Mouse (Mus musculus) forebrain, embryonic 11.5 days (tissue): ENCODE data around the gene Pcp2. TPM values are rescaled to one million over a fixed set of nuclear protein-coding genes. Genes with fewer than 3 reads are reported as not detected.

ENCODE experiments used
- ATAC-seq: fragments of 200-750 bp; cut with Nextera tagmentation; replicated peaks from 2 replicates; pipeline ENCODE4 v1.8.0; 2017; ENCODE audit warnings: moderate TSS enrichment; ENCODE audit not compliant: low FRiP score
- DNase-seq: peaks from one replicate; pipeline ENCODE4 v3.0.0-alpha.2; 2017; ENCODE audit warnings: low spot score
- H3K27ac ChIP-seq: fragments of 300-500 bp; sonication (generic); 2 replicates; pipeline ENCODE4 v1.5.1; 2014; ENCODE audit warnings: low read depth, low read length
- H3K27me3 ChIP-seq: fragments of 300-500 bp; sonication (generic); 2 replicates; pipeline ENCODE4 v1.6.1; 2014; ENCODE audit warnings: mild to moderate bottlenecking, low read length, mixed read lengths; ENCODE audit not compliant: control insufficient read depth, insufficient read depth
- H3K36me3 ChIP-seq: fragments of 300-500 bp; sonication (generic); 2 replicates; pipeline ENCODE4 v1.6.1; 2014; ENCODE audit warnings: mild to moderate bottlenecking, low read length, moderate library complexity, mixed read lengths; ENCODE audit not compliant: control insufficient read depth, insufficient read depth
- H3K4me1 ChIP-seq: fragments of 300-500 bp; sonication (generic); replicated peaks from 2 replicates; pipeline ENCODE4 v1.6.1; 2014; ENCODE audit warnings: low read length, mixed read lengths; ENCODE audit not compliant: control insufficient read depth, insufficient read depth
- H3K4me2 ChIP-seq: fragments of 300-500 bp; sonication (generic); 2 replicates; pipeline ENCODE4 v1.6.1; 2014; ENCODE audit warnings: low read depth, mild to moderate bottlenecking, low read length, moderate library complexity, mixed read lengths; ENCODE audit not compliant: severe bottlenecking
- H3K4me3 ChIP-seq: fragments of 300-500 bp; sonication (generic); 2 replicates; pipeline ENCODE4 v1.5.1; 2014; ENCODE audit warnings: low read depth, low read length
- H3K9ac ChIP-seq: fragments of 300-500 bp; sonication (generic); 2 replicates; pipeline ENCODE4 v1.6.1; 2014; ENCODE audit warnings: low read length
- H3K9me3 ChIP-seq: fragments of 300-500 bp; sonication (generic); 2 replicates; pipeline ENCODE4 v1.6.1; 2016; ENCODE audit warnings: low read length, mixed read lengths; ENCODE audit not compliant: control insufficient read depth
- WGBS: fragments of 180-500 bp; shearing (Covaris S2); extraction: QIAGEN DNeasy Blood & Tissue Kit; methylation state at CpG from one replicate; pipeline ENCODE4 v1.1.7; 2014; 5-methylcytosine and 5-hydroxymethylcytosine counted together
- polyA plus RNA-seq: library from polyadenylated mRNA; unstranded; fragments of >200 nt; fragmentation: Nextera tagmentation; extraction: Ambion mirVana; gene quantifications from 2 replicates; pipeline ENCODE4 v1.2.1, GENCODE M21; 2014

The Pcp2 gene
- polyA plus RNA-seq, 1 experiment from 2014 or later: 0.51 TPM

- H3K9me3 ChIP-seq: no peaks in the 10 kb centered on the region
- H3K4me1 ChIP-seq: no peaks in the 10 kb centered on the region
- H3K27me3 ChIP-seq: no peaks in the 10 kb centered on the region
- ATAC-seq (no peak), DNase-seq (no peak)
- H3K9ac ChIP-seq: no peak overlapping the region
- no peak overlapping the region for H3K27ac ChIP-seq
- H3K4me2 ChIP-seq: no peak overlapping the region
- peaks cover 4% of the 10 kb centered on the region; the same call in 1 of the 2 replicates for H3K36me3 ChIP-seq
- WGBS: 91% methylated on average over 12 of the region's 12 CpGs
- H3K4me3 ChIP-seq: no peak overlapping the region
Measured at GRCm38 (mm10) chr8:3609046-3609815, 16.1 kb downstream of the Pcp2 start.

GRCm38 (mm10) chr8:3607822-3608221 lies 17.5 kb downstream of the Pcp2 start:
- no peaks in the 10 kb centered on the region for H3K4me1 ChIP-seq
- no peak for DNase-seq
- H3K9me3 ChIP-seq: no peaks in the 10 kb centered on the region
- no peaks in the 10 kb centered on the region for H3K27me3 ChIP-seq
- no peak overlapping the region for H3K9ac ChIP-seq
- ATAC-seq: no peak
- peaks cover 4% of the 10 kb centered on the region; the same call in 1 of the 2 replicates for H3K36me3 ChIP-seq
- WGBS: 86% methylated on average over 6 of the region's 7 CpGs
- H3K27ac ChIP-seq: no peak overlapping the region
- no peak overlapping the region for H3K4me3 ChIP-seq
- H3K4me2 ChIP-seq: no peak overlapping the region

GRCm38 (mm10) chr8:3606593-3606992 lies 18.8 kb downstream of the Pcp2 start:
- H3K4me2 ChIP-seq: no peak overlapping the region
- no peak overlapping the region for H3K9ac ChIP-seq
- no peaks in the 10 kb centered on the region for H3K4me1 ChIP-seq
- H3K4me3 ChIP-seq: no peak overlapping the region
- 93% methylated on average over 16 of the region's 16 CpGs for WGBS
- H3K9me3 ChIP-seq: no peaks in the 10 kb centered on the region
- no peak overlapping the region for H3K27ac ChIP-seq
- peaks cover 4% of the 10 kb centered on the region; the same call in 1 of the 2 replicates for H3K36me3 ChIP-seq
- no peak for ATAC-seq
- DNase-seq: no peak
- H3K27me3 ChIP-seq: no peaks in the 10 kb centered on the region

- WGBS: 84% methylated on average over 12 of the region's 13 CpGs
Measured at GRCm38 (mm10) chr8:3603439-3603838, 21.9 kb downstream of the Pcp2 start.

GRCm38 (mm10) chr8:3600401-3600800 lies 24.9 kb downstream of the Pcp2 start:
- Histone ChIP-seq H3K27ac (no peak overlapping the region), H3K9ac (no peak overlapping the region), H3K4me3 (no peak overlapping the region), H3K9me3 (no peaks in the 10 kb centered on the region), H3K4me1 (no peaks in the 10 kb centered on the region), H3K27me3 (no peaks in the 10 kb centered on the region), H3K36me3 (no peaks in the 10 kb centered on the region; the same call in 1 of the 2 replicates), H3K4me2 (no peak overlapping the region)
- 93% methylated on average over 6 of the region's 6 CpGs for WGBS
- ATAC-seq: no peak
- no peak for DNase-seq

More at GRCm38 (mm10) chr8:3603439-3603838, 21.9 kb downstream of the Pcp2 start:
- ATAC-seq: no peak
- Histone ChIP-seq H3K4me2 (no peak overlapping the region), H3K4me1 (no peaks in the 10 kb centered on the region), H3K27ac (no peak overlapping the region), H3K27me3 (no peaks in the 10 kb centered on the region), H3K36me3 (no peaks in the 10 kb centered on the region; the same call in 1 of the 2 replicates), H3K4me3 (no peak overlapping the region), H3K9me3 (no peaks in the 10 kb centered on the region), H3K9ac (no peak overlapping the region)
- DNase-seq: no peak

GRCm38 (mm10) chr8:3599219-3599618 lies 26.1 kb downstream of the Pcp2 start:
- H3K36me3 ChIP-seq: no peaks in the 10 kb centered on the region; the same call in 1 of the 2 replicates
- H3K9me3 ChIP-seq: no peaks in the 10 kb centered on the region
- H3K4me1 ChIP-seq: no peaks in the 10 kb centered on the region
- no peaks in the 10 kb centered on the region for H3K27me3 ChIP-seq
- no peak overlapping the region for H3K4me3 ChIP-seq
- H3K4me2 ChIP-seq: no peak overlapping the region
- no peak overlapping the region for H3K27ac ChIP-seq
- no peak overlapping the region for H3K9ac ChIP-seq
- DNase-seq (no peak), ATAC-seq (no peak)
- WGBS: 93% methylated on average over 1 of the region's 1 CpGs

- no peaks in the 10 kb centered on the region for H3K27me3 ChIP-seq
- no peaks in the 10 kb centered on the region for H3K9me3 ChIP-seq
- no peak overlapping the region for H3K27ac ChIP-seq
- WGBS: 75% methylated on average over 3 of the region's 3 CpGs
- no peak overlapping the region for H3K9ac ChIP-seq
- DNase-seq (no peak), ATAC-seq (no peak)
- H3K4me1 ChIP-seq: no peaks in the 10 kb centered on the region
- no peak overlapping the region for H3K4me3 ChIP-seq
- no peak overlapping the region for H3K4me2 ChIP-seq
- H3K36me3 ChIP-seq: no peaks in the 10 kb centered on the region; the same call in 1 of the 2 replicates
Measured at GRCm38 (mm10) chr8:3598054-3598453, 27.3 kb downstream of the Pcp2 start.

- no peak overlapping the region for H3K27ac ChIP-seq
- H3K4me1 ChIP-seq: no peaks in the 10 kb centered on the region
- H3K9me3 ChIP-seq: no peaks in the 10 kb centered on the region
- ATAC-seq (no peak), DNase-seq (no peak)
- H3K27me3 ChIP-seq: no peaks in the 10 kb centered on the region
- H3K4me3 ChIP-seq: no peak overlapping the region
- 77% methylated on average over 2 of the region's 2 CpGs for WGBS
- H3K9ac ChIP-seq: no peak overlapping the region
- no peak overlapping the region for H3K4me2 ChIP-seq
- H3K36me3 ChIP-seq: no peaks in the 10 kb centered on the region; the same call in 1 of the 2 replicates
Measured at GRCm38 (mm10) chr8:3594466-3594865, 30.9 kb downstream of the Pcp2 start.

GRCm38 (mm10) chr8:3593470-3593869 lies 31.9 kb downstream of the Pcp2 start:
- no peak overlapping the region for H3K4me2 ChIP-seq

More at GRCm38 (mm10) chr8:3593470-3593869, 31.9 kb downstream of the Pcp2 start:
- Histone ChIP-seq H3K4me3 (no peak overlapping the region), H3K36me3 (no peaks in the 10 kb centered on the region; the same call in 1 of the 2 replicates), H3K9ac (no peak overlapping the region), H3K27me3 (no peaks in the 10 kb centered on the region), H3K9me3 (no peaks in the 10 kb centered on the region), H3K4me1 (no peaks in the 10 kb centered on the region), H3K27ac (no peak overlapping the region)
- DNase-seq (no peak), ATAC-seq (no peak)
- 70% methylated on average over 3 of the region's 3 CpGs for WGBS
